Mouse (Mus musculus) mesoderm, embryonic 11.5 days (tissue): ENCODE measurements around the gene Wnt11.

Experiments used
- DNase-seq: peaks from one replicate; pipeline ENCODE4 v3.0.0-alpha.2; 2012; ENCODE audit warnings: low read depth, low spot score

Wnt11 gene

GRCm38 (mm10) chr7:98903884-98904283 lies 69.0 kb downstream of the Wnt11 start:
- DNase-seq = no peak
